Comparison of ENCODE assay signal across 8 mouse cellular contexts in genomic region chr14:61681708-61682701, GRCm38 (mm10).
DNase-seq lines count a peak whose midpoint lies in the region; ATAC-seq lines count a peak whose summit lies in the region.

No protein-coding gene starts in this region.

- H3K27me3 ChIP-seq in heart, embryonic 14.5 days (ENCODE audit: control insufficient read depth, insufficient read depth, low read length), result peaks cover 7% of the 10 kb centered on the region
- peaks cover 34% of the 10 kb centered on the region for H3K27me3 ChIP-seq in liver, embryonic 13.5 days
- peaks cover 9% of the 10 kb centered on the region; the same call in 1 of the 2 replicates for H3K27me3 ChIP-seq in stomach, embryonic 16.5 days (ENCODE audit: control insufficient read depth, insufficient read depth, low read length)

- peak overlapping the region; percentile 94 for H3K27ac ChIP-seq in brown adipose tissue, adult 24 weeks (replicated peaks; ENCODE audit: low read depth, low read length)
- peak overlapping the region; percentile 94 to 99 for H3K27ac ChIP-seq in heart, embryonic 14.5 days (replicated peaks in 1 of 2; ENCODE audit: control insufficient read depth in 1 of 2, insufficient read depth in 1 of 2, low read depth in 2 of 2, low read length in 2 of 2)
- H3K27ac ChIP-seq in liver, embryonic 13.5 days, result peak overlapping the region; percentile 99
- H3K27ac ChIP-seq in stomach, embryonic 16.5 days (ENCODE audit: low read length), result peak overlapping the region; percentile 95

- H3K36me3 ChIP-seq in heart, embryonic 14.5 days (ENCODE audit: control insufficient read depth, insufficient read depth, low read length), result 0 out of 2 replicates have a peak, but pooled peaks cover 8% of the 10 kb centered on the region
- H3K36me3 ChIP-seq in liver, embryonic 13.5 days, result no peaks in the 10 kb centered on the region; the same call in 1 of the 2 replicates
- no peaks in the 10 kb centered on the region for H3K36me3 ChIP-seq in stomach, embryonic 16.5 days (ENCODE audit: control insufficient read depth, insufficient read depth, low read length)

- peak; percentile 46 for ATAC-seq in CD4-positive, CD25-positive, alpha-beta regulatory T cell, adult 4 months
- ATAC-seq in heart, embryonic 14.5 days (ENCODE audit: insufficient number of reproducible peaks, insufficient read depth, low FRiP score, low read depth), result peak; percentile 79
- peak; percentile 78 for ATAC-seq in liver, embryonic 13.5 days (ENCODE audit: low read depth)
- ATAC-seq in stomach, embryonic 16.5 days (ENCODE audit: insufficient read depth, low FRiP score), result peak; percentile 86

- under 1% methylated on average over 79 of the region's 90 CpGs for WGBS in heart, embryonic 14.5 days
- WGBS in liver, embryonic 13.5 days (ENCODE audit: insufficient replicate concordance), result 1% methylated on average over 86 of the region's 90 CpGs
- 1% methylated on average over 87 of the region's 90 CpGs for WGBS in stomach, embryonic 16.5 days

- peak overlapping the region; percentile 99 for H3K4me3 ChIP-seq in brown adipose tissue, adult 24 weeks (ENCODE audit: insufficient read depth, low read depth, low read length)
- H3K4me3 ChIP-seq in heart, embryonic 14.5 days (ENCODE audit: control insufficient read depth in 1 of 2, insufficient read depth in 1 of 2, low read depth in 1 of 2, low read length in 2 of 2), result peak overlapping the region; percentile 89 to 94
- H3K4me3 ChIP-seq in liver, embryonic 13.5 days (replicated peaks), result peak overlapping the region; percentile 93
- H3K4me3 ChIP-seq in stomach, embryonic 16.5 days (replicated peaks; ENCODE audit: low read length), result peak overlapping the region; percentile 75

- peaks cover 5% of the 10 kb centered on the region; the same call in 1 of the 2 replicates for H3K4me1 ChIP-seq in brown adipose tissue, adult 24 weeks (ENCODE audit: control insufficient read depth, insufficient read depth, insufficient read length, low read length)
- H3K4me1 ChIP-seq in heart, embryonic 14.5 days (ENCODE audit: control insufficient read depth in 2 of 2, insufficient read depth in 2 of 2, low read length in 2 of 2), result peaks cover 16 to 33% of the 10 kb centered on the region in 2 experiments; a peak in 3 of 4 replicates
- peaks cover 61% of the 10 kb centered on the region for H3K4me1 ChIP-seq in liver, embryonic 13.5 days (replicated peaks)
- peaks cover 12% of the 10 kb centered on the region; the same call in 1 of the 2 replicates for H3K4me1 ChIP-seq in stomach, embryonic 16.5 days (ENCODE audit: control insufficient read depth, insufficient read depth, low read length)

- peak; percentile 69 for DNase-seq in fibroblast of lung, adult 2 months (ENCODE audit: low read depth)
- peak; percentile 95 for DNase-seq in kidney, postnatal 14 days
- DNase-seq in liver, embryonic 13.5 days, result peak; percentile 77
- peak; percentile 78 to 85 for DNase-seq in natural killer cell, adult 2 months (ENCODE audit: low spot score in 2 of 2)

- no peaks in the 10 kb centered on the region for H3K9me3 ChIP-seq in heart, embryonic 14.5 days (ENCODE audit: control insufficient read depth, low read length)
- no peaks in the 10 kb centered on the region for H3K9me3 ChIP-seq in liver, embryonic 13.5 days (replicated peaks)
- H3K9me3 ChIP-seq in stomach, embryonic 16.5 days (replicated peaks; ENCODE audit: control insufficient read depth, low read length), result no peaks in the 10 kb centered on the region

- H3K9ac ChIP-seq in heart, embryonic 14.5 days (ENCODE audit: low read length), result peak overlapping the region; percentile 95
- H3K9ac ChIP-seq in liver, embryonic 13.5 days, result peak overlapping the region; percentile 99
- H3K9ac ChIP-seq in stomach, embryonic 16.5 days (ENCODE audit: low read length), result peak overlapping the region; percentile 86

- peak overlapping the region; percentile 94 for H3K4me2 ChIP-seq in heart, embryonic 14.5 days (ENCODE audit: low read length)
- H3K4me2 ChIP-seq in liver, embryonic 13.5 days, result peak overlapping the region; percentile 98
- H3K4me2 ChIP-seq in stomach, embryonic 16.5 days (ENCODE audit: low read depth, low read length), result peak overlapping the region; percentile 92

Comparison
In these comparisons a context has a peak if more than half of its experiments do, and no peak if none do; other contexts are left out.
1. Peak in every context shown above with its lines: DNase-seq, ATAC-seq, H3K4me3 ChIP-seq and H3K27ac ChIP-seq.